Mouse (Mus musculus) heart, adult 2 months (tissue): ENCODE data around the gene Acadvl. TPM values are rescaled to one million over a fixed set of nuclear protein-coding genes. Genes with fewer than 3 reads are reported as not detected.

ENCODE experiments used
- DNase-seq, 2 experiments: peaks; one replicate each; pipeline ENCODE4 v3.0.0; 2021
- H3K27ac ChIP-seq: fragments of 200-600 bp; 2 replicates; pipeline ENCODE4 v1.8.1; 2022
- H3K27me3 ChIP-seq: fragments of 200-500 bp; 2 replicates; pipeline ENCODE4 v1.6.1; 2012; ENCODE audit warnings: mild to moderate bottlenecking, low read length, inconsistent platforms, mixed read lengths; ENCODE audit not compliant: control insufficient read depth, insufficient read depth
- H3K36me3 ChIP-seq: fragments of 200-500 bp; 2 replicates; pipeline ENCODE4 v1.6.1; 2012; ENCODE audit warnings: low read length, inconsistent platforms; ENCODE audit not compliant: control insufficient read depth, insufficient read depth
- H3K4me1 ChIP-seq: fragments of 200-500 bp; 2 replicates; pipeline ENCODE4 v1.6.1; 2011; ENCODE audit warnings: low read length; ENCODE audit not compliant: control insufficient read depth, insufficient read depth
- H3K4me3 ChIP-seq: fragments of 200-600 bp; 2 replicates; pipeline ENCODE4 v1.8.1; 2022
- H3K79me2 ChIP-seq: fragments of 200-500 bp; replicated peaks from 2 replicates; pipeline ENCODE4 v1.6.1; 2012; ENCODE audit warnings: mild to moderate bottlenecking, inconsistent platforms, low read length, moderate library complexity, mixed read lengths; ENCODE audit not compliant: control insufficient read depth, insufficient read depth
- H3K9ac ChIP-seq: fragments of 200-500 bp; 2 replicates; pipeline ENCODE4 v1.6.1; 2012; ENCODE audit warnings: low read depth, mild to moderate bottlenecking, control low read depth, inconsistent platforms, low read length, mixed read lengths
- CTCF ChIP-seq: fragments of 200-600 bp; IDR thresholded peaks from 2 replicates; pipeline ENCODE4 v1.8.1; 2022; ENCODE audit warnings: antibody characterized with exemption, mild to moderate bottlenecking, moderate library complexity
- EP300 ChIP-seq: fragments of 200-500 bp; IDR thresholded peaks from 2 replicates; pipeline ENCODE4 v1.6.1; 2011; ENCODE audit warnings: low read depth, low read length, control low read depth; ENCODE audit not compliant: insufficient read depth
- POLR2A ChIP-seq: fragments of 200-500 bp; IDR thresholded peaks from 2 replicates; pipeline ENCODE4 v1.6.1; 2011; ENCODE audit warnings: mild to moderate bottlenecking, low read depth, low read length, control low read depth; ENCODE audit not compliant: insufficient read depth
- WGBS: fragments of 180-500 bp; shearing (Covaris S2); methylation state at CpG from one replicate; pipeline ENCODE4 v1.1.7; 2018; 5-methylcytosine and 5-hydroxymethylcytosine counted together
- intact Hi-C: fragments of 180-260 bp; cut with DNase I; formaldehyde crosslinking; loops from one replicate; pipeline ENCODE4 v1.15.1; 2025
- polyA plus RNA-seq: library from polyadenylated mRNA; depleted of rRNA; stranded (reverse); fragments of >200 nt; gene quantifications from 2 replicates; pipeline ENCODE4 v1.2.3, GENCODE M21; 2012
- total RNA-seq, 2 experiments: library from RNA; stranded (reverse); gene quantifications; 2 replicates each; pipeline ENCODE4 v1.2.3; 2021

Gene Acadvl
- total and polyA plus RNA-seq, 3 experiments, result 701 to 1,355 (median 1,139) TPM

GRCm38 (mm10) chr11:70014051-70014450 is 1.2 kb downstream of the Acadvl start:
- no peaks in the 10 kb centered on the region for H3K36me3 ChIP-seq
- peak overlapping the region; percentile 97 for H3K27ac ChIP-seq

GRCm38 (mm10) chr11:70013408-70013807 is 1.8 kb downstream of the Acadvl start:
- Histone ChIP-seq H3K4me1 (peaks cover 5% of the 10 kb centered on the region), H3K36me3 (no peaks in the 10 kb centered on the region), H3K27ac (no peak overlapping the region), H3K27me3 (no peaks in the 10 kb centered on the region), H3K79me2 (no peaks in the 10 kb centered on the region), H3K4me3 (no peak overlapping the region), H3K9ac (no peak overlapping the region)
- no peak for DNase-seq
- TF ChIP-seq POLR2A (no peak), CTCF (no peak), EP300 (no peak)
- intact Hi-C loops, result no loop called here
- 63% methylated on average over 3 of the region's 3 CpGs for WGBS

More at GRCm38 (mm10) chr11:70014051-70014450, 1.2 kb downstream of the Acadvl start:
- Histone ChIP-seq H3K4me3 (peak overlapping the region; percentile 71), H3K79me2 (no peaks in the 10 kb centered on the region), H3K27me3 (no peaks in the 10 kb centered on the region), H3K9ac (no peak overlapping the region), H3K4me1 (peaks cover 5% of the 10 kb centered on the region)
- intact Hi-C loops, result loop anchor here (2.0 kb wide), 1 partner anchor 13 kb away; the partner anchor contains the start of gene Dvl2
- WGBS, result 53% methylated on average over 5 of the region's 5 CpGs
- TF ChIP-seq POLR2A (no peak), CTCF (no peak), EP300 (no peak)
- no peak for DNase-seq

DNA sequence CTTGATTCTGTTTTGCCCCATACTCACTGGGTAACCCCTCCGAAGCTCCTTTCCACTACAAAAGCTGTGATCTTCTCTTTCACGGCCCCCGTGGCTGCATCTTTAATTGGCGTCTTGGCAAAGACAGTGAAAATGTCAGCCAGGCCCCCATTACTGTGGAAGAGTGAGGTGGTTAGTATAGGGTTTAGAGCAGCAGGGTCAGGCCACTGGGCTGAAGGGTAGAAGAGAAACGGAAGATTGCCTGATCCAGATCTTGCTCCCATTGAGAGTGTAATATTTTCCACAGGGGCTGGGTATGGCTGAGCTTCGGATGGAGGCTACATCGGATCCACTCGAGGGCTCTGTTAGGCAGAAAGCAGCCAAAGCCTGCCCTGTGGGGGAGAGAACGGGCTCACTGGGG is 2.3 kb downstream of the Acadvl start:
- TF ChIP-seq POLR2A (no peak), CTCF (no peak), EP300 (no peak)
- Histone ChIP-seq H3K4me3 (no peak overlapping the region), H3K79me2 (no peaks in the 10 kb centered on the region), H3K36me3 (no peaks in the 10 kb centered on the region), H3K27me3 (no peaks in the 10 kb centered on the region), H3K9ac (no peak overlapping the region), H3K4me1 (peaks cover 5% of the 10 kb centered on the region), H3K27ac (no peak overlapping the region)
- intact Hi-C loops, result no loop called here
- DNase-seq, result no peak
- WGBS, result 79% methylated on average over 9 of the region's 9 CpGs

DNA sequence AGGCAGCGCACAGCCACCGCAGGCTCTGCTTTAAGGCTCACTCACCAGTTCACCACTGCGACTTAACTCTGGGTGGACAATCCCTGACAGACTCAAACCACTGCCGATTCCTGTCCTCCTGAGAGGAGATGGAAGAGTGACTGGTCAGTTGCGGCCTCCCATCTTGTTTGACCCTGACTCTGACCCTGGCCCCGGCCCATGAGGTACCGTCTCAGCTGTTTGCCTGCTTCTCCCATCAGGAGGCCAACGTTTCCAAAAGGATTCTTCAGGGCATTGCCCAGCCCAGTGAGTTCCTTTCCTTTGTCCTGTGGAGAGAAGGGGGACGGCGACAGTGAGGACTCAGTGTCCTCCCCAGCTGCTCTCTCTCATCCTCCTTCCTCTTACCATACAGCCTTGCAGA is 4.2 kb downstream of the Acadvl start:
- no peak overlapping the region for H3K27ac ChIP-seq
- H3K27me3 ChIP-seq, result no peaks in the 10 kb centered on the region
- intact Hi-C loops, result no loop called here
- 86% methylated on average over 10 of the region's 10 CpGs for WGBS
- no peaks in the 10 kb centered on the region for H3K36me3 ChIP-seq
- H3K79me2 ChIP-seq, result no peaks in the 10 kb centered on the region
- H3K9ac ChIP-seq, result no peak overlapping the region
- H3K4me3 ChIP-seq, result no peak overlapping the region
- peaks cover 5% of the 10 kb centered on the region for H3K4me1 ChIP-seq
- TF ChIP-seq EP300 (no peak), POLR2A (no peak), CTCF (no peak)
- no peak for DNase-seq

DNA sequence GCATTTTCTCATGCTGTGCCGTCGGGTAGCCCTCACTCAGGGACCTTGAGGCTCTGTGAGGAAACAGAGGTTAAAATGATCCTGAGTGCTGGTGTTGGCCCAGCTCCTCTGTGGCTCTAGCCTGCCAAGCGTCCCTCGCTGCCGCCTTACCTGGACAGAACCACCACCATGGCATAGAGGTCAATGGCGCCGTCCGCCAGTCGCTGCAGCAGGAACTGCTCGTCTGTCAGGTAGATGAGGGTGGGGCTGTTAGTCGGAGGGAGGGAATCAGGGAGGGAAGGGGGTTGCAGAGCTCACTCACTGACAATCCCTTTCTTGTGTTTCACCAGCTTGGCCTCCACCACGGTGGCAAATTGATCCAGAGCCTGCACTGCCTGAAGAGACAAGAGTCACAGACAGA is 4.7 kb downstream of the Acadvl start:
- H3K9ac ChIP-seq, result no peak overlapping the region
- no peak for DNase-seq
- H3K4me1 ChIP-seq, result peaks cover 5% of the 10 kb centered on the region
- H3K79me2 ChIP-seq, result no peaks in the 10 kb centered on the region
- WGBS, result 69% methylated on average over 12 of the region's 12 CpGs
- no peak overlapping the region for H3K4me3 ChIP-seq
- H3K36me3 ChIP-seq, result no peaks in the 10 kb centered on the region
- intact Hi-C loops, result no loop called here
- H3K27me3 ChIP-seq, result no peaks in the 10 kb centered on the region
- TF ChIP-seq POLR2A, result no peak
- no peak for TF ChIP-seq CTCF
- no peak for TF ChIP-seq EP300
- H3K27ac ChIP-seq, result no peak overlapping the region

DNA sequence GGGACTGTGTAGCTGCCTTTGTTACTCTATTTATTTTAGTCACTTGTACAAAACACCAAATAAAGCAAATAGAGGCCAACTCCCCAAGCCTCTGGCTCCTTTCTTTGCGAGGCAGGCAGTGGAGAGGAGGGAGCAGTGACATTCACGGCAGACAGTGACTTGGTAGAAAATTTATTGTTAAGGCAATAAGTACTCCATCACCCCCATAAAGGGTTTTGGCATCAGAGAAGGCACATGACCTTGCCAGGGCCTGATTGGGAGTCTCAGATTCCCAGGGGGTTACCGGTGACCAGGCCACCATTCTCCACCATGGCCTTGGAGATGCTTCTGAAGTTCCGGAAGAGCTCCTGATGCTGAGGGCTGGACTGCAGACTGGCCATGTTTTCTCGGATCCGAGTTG is 5.2 kb downstream of the Acadvl start:
- whole genome bisulfite sequencing, result 81% methylated on average over 6 of the region's 6 CpGs
- Histone ChIP-seq H3K27ac (no peak overlapping the region), H3K4me3 (no peak overlapping the region), H3K36me3 (no peaks in the 10 kb centered on the region), H3K27me3 (no peaks in the 10 kb centered on the region), H3K4me1 (peaks cover 5% of the 10 kb centered on the region), H3K9ac (no peak overlapping the region), H3K79me2 (no peaks in the 10 kb centered on the region)
- TF ChIP-seq CTCF (no peak), EP300 (no peak), POLR2A (no peak)
- DNase-seq, result no peak
- intact Hi-C loops, result no loop called here
